Mouse (Mus musculus): ENCODE measurements at regions not wholly inside any gene's neighbourhood (a gene's known extent, or its start where the extent isn't known, plus 50 kb on each side); places are given as distances from the start of the nearest gene placed in this dataset.

GRCm38 (mm10) chr10:126814968-126815367 is 86.2 kb downstream of the Atp23 start:
- no peak for TF ChIP-seq CTCF (IDR thresholded peaks at IDR 0.05; ENCODE audit: extremely low read depth, insufficient read depth, low read length)
- 0 out of 2 replicates have a peak, but pooled peaks have one; percentile 33 for TF ChIP-seq POLR2A (IDR thresholded peaks at IDR 0.05; ENCODE audit: extremely low read depth, insufficient read depth, low read length)
